Mouse (Mus musculus) forebrain, embryonic 16.5 days (tissue): ENCODE data around the gene Gm36079. TPM values are rescaled to one million over a fixed set of nuclear protein-coding genes. Genes with fewer than 3 reads are reported as not detected.
"Not testable (repeated sequence)": the region's sequence is repeated elsewhere in the genome, so short reads cannot be mapped to it uniquely, and the experiment has no call there.

Experiments
- ATAC-seq: fragments of 200-750 bp; cut with Nextera tagmentation; 2 replicates; pipeline ENCODE4 v1.8.0; 2017; ENCODE audit warnings: mild to moderate bottlenecking, moderate library complexity
- H3K27ac ChIP-seq: fragments of 300-500 bp; sonication (generic); 2 replicates; pipeline ENCODE4 v1.5.1; 2014; ENCODE audit warnings: low read length, control low read depth
- H3K27me3 ChIP-seq: fragments of 300-500 bp; sonication (generic); replicated peaks from 2 replicates; pipeline ENCODE4 v1.6.1; 2014; ENCODE audit warnings: low read length; ENCODE audit not compliant: control insufficient read depth, insufficient read depth
- H3K36me3 ChIP-seq: fragments of 300-500 bp; sonication (generic); 2 replicates; pipeline ENCODE4 v1.6.1; 2014; ENCODE audit not compliant: control insufficient read depth, insufficient read depth
- H3K4me1 ChIP-seq: fragments of 300-500 bp; sonication (generic); replicated peaks from 2 replicates; pipeline ENCODE4 v1.6.1; 2014; ENCODE audit warnings: low read length; ENCODE audit not compliant: control insufficient read depth, insufficient read depth
- H3K4me2 ChIP-seq: fragments of 300-500 bp; sonication (generic); 2 replicates; pipeline ENCODE4 v1.6.1; 2014; ENCODE audit warnings: mild to moderate bottlenecking, low read length, control low read depth
- H3K4me3 ChIP-seq: fragments of 300-500 bp; sonication (generic); replicated peaks from 2 replicates; pipeline ENCODE4 v1.5.1; 2014; ENCODE audit warnings: mild to moderate bottlenecking, low read length, control low read depth
- H3K9ac ChIP-seq: fragments of 300-500 bp; sonication (generic); replicated peaks from 2 replicates; pipeline ENCODE4 v1.6.1; 2014; ENCODE audit warnings: low read depth, low read length, control low read depth
- H3K9me3 ChIP-seq: fragments of 300-500 bp; sonication (generic); 2 replicates; pipeline ENCODE4 v1.6.1; 2016; ENCODE audit warnings: low read length; ENCODE audit not compliant: control insufficient read depth
- WGBS: fragments of 180-500 bp; shearing (Covaris S2); extraction: QIAGEN DNeasy Blood & Tissue Kit; methylation state at CpG from one replicate; pipeline ENCODE4 v1.1.7; 2014; 5-methylcytosine and 5-hydroxymethylcytosine counted together
- polyA plus RNA-seq: library from polyadenylated mRNA; unstranded; fragments of >200 nt; fragmentation: Nextera tagmentation; extraction: Ambion mirVana; gene quantifications from 2 replicates; pipeline ENCODE4 v1.2.1, GENCODE M21; 2015

The Gm36079 gene
- polyA plus RNA-seq, 1 experiment from 2014 or later: not detected

DNA sequence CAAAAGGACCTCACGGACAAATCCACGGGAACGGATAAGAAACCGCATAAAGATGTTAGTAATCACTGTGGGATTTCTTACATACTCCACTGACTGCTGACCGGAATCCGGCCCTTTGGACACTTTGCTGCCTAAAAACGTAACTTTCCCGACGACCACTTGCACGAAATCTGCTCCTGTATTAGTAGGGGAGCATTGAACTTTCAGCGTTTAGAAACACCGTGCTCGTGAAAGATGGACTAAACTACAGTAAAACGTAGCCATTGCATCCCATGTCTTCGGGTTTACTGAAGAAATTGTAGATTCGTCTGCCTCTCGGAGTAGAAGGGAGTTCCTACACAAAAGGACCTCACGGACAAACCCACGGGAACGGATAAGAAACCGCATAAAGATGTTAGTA is 1.8 kb downstream of the Gm36079 start:
- not testable (repeated sequence) for H3K4me2 ChIP-seq, H3K4me1 ChIP-seq, H3K36me3 ChIP-seq, H3K4me3 ChIP-seq, H3K27ac ChIP-seq, H3K9me3 ChIP-seq, H3K9ac ChIP-seq, ATAC-seq
- 1% methylated on average over 19 of the region's 21 CpGs for WGBS
- peaks cover 11% of the 10 kb centered on the region; the same call in 1 of the 2 replicates for H3K27me3 ChIP-seq

GRCm38 (mm10) chr13:120024581-120024980 is 2.2 kb downstream of the Gm36079 start:
- H3K36me3 ChIP-seq, ATAC-seq, H3K9ac ChIP-seq, H3K9me3 ChIP-seq, H3K27ac ChIP-seq, H3K4me1 ChIP-seq, H3K4me2 ChIP-seq, H3K4me3 ChIP-seq: not testable (repeated sequence)
- peaks cover 11% of the 10 kb centered on the region; the same call in 1 of the 2 replicates for H3K27me3 ChIP-seq
- 4% methylated on average over 9 of the region's 9 CpGs for WGBS

- WGBS: no CpG with 5 or more reads among the region's 1 CpGs
- not testable (repeated sequence) for H3K4me2 ChIP-seq, ATAC-seq
Measured at GRCm38 (mm10) chr13:120021477-120021876, 5.3 kb downstream of the Gm36079 start.

DNA sequence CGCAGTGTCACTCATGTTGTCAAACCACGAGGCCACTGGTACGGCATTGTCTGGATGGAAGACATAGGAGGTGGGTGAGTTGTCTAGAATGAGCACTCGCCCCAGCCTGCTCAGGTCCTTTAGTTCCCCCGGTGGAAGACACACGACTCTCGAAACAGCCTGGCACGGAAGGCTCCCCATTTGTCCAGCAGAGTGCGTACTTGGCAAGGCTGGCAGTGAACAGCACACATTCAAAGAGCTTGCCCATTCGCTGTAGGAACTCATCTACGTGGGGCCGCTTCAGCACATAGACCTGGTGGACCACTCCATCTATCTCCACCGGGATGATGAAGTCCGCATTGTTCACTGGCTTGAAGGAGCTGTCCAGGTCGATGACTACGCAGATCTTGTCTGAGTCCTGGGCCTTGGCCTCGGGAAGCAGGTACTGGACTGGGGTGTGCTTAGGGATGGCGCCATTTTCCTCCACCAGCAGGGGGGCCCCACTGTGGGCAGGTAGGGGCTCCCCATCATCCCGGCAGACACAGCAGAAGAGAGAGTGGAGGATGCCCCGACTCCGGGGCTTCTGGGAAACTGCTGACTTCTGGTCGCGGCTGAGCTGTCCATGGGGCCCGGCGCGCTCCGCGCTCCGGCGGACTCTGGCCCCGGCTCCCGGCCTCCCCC is 11.3 kb downstream of the Gm36079 start:
- H3K9me3 ChIP-seq, H3K4me2 ChIP-seq, H3K4me3 ChIP-seq, ATAC-seq, H3K27me3 ChIP-seq, H3K9ac ChIP-seq, H3K36me3 ChIP-seq, H3K27ac ChIP-seq, H3K4me1 ChIP-seq: not testable (repeated sequence)
- WGBS: 1% methylated on average over 6 of the region's 32 CpGs

More at GRCm38 (mm10) chr13:120021477-120021876, 5.3 kb downstream of the Gm36079 start:
- H3K4me1 ChIP-seq, H3K4me3 ChIP-seq, H3K27ac ChIP-seq, H3K9ac ChIP-seq, H3K9me3 ChIP-seq, H3K36me3 ChIP-seq: not testable (repeated sequence)
- H3K27me3 ChIP-seq: peaks cover 11% of the 10 kb centered on the region; the same call in 1 of the 2 replicates

DNA sequence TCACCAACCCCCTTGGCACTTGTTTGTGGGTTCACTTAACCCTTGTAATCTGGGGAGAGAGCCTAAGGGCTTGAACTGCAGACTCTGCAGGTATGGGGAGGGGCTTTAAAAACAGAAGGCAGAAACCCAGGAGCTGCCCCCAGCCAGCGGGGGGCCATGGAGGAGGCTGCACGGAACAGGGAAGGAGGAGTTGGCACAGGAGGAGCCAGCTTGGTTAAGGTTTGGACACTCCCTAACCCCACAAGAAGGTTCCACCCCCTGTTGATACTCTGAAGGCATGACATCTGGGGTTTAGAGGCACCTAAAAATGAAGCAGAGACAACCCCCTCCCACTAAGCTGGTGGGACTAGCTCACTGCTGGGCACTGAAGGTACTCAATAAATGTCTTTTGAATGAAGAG is 12.8 kb downstream of the Gm36079 start:
- ATAC-seq, H3K36me3 ChIP-seq, H3K4me2 ChIP-seq, H3K9me3 ChIP-seq, H3K4me3 ChIP-seq, H3K27ac ChIP-seq, H3K27me3 ChIP-seq, H3K4me1 ChIP-seq, H3K9ac ChIP-seq: not testable (repeated sequence)
- WGBS: no CpG with 5 or more reads among the region's 2 CpGs

DNA sequence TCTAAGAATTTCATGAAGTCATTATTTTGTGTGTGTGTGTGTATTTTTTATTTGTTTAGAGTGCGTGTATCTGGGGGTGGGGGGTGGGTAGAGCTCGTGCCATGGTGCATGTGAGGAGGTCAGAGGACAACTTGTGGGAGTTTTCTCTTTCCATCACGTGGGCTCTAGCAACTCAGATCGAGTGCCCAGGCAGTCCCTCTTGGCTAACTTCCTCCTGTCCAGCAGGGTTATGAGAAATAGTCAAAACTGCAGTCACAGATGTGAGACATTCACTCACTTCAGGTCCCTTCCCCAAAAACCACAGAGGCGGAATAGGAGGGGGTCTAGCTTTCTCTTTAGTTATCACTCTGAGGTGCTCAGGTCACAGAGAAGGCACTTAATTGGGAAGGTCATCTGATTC is 13.3 kb downstream of the Gm36079 start:
- not testable (repeated sequence) for H3K36me3 ChIP-seq, H3K9me3 ChIP-seq, H3K27ac ChIP-seq, ATAC-seq, H3K27me3 ChIP-seq, H3K4me3 ChIP-seq, H3K4me2 ChIP-seq, H3K9ac ChIP-seq, H3K4me1 ChIP-seq
- WGBS: no CpG with 5 or more reads among the region's 5 CpGs

- not testable (repeated sequence) for H3K27me3 ChIP-seq, ATAC-seq, H3K4me2 ChIP-seq
Measured at GRCm38 (mm10) chr13:120010068-120010467, 16.7 kb downstream of the Gm36079 start.

GRCm38 (mm10) chr13:119999215-119999614 is 27.6 kb downstream of the Gm36079 start:
- not testable (repeated sequence) for H3K4me1 ChIP-seq, H3K27me3 ChIP-seq, H3K9ac ChIP-seq, H3K9me3 ChIP-seq, H3K4me2 ChIP-seq, H3K27ac ChIP-seq, H3K4me3 ChIP-seq, H3K36me3 ChIP-seq, ATAC-seq
- no CpG with 5 or more reads among the region's 4 CpGs for WGBS

More at GRCm38 (mm10) chr13:120010068-120010467, 16.7 kb downstream of the Gm36079 start:
- not testable (repeated sequence) for H3K27ac ChIP-seq, H3K4me1 ChIP-seq, H3K9ac ChIP-seq, H3K9me3 ChIP-seq, H3K4me3 ChIP-seq, H3K36me3 ChIP-seq

GRCm38 (mm10) chr13:119998442-119999086 is 28.2 kb downstream of the Gm36079 start:
- no CpG with 5 or more reads among the region's 22 CpGs for WGBS
- peak; percentile 69 for ATAC-seq

More at GRCm38 (mm10) chr13:119998442-119999086, 28.2 kb downstream of the Gm36079 start:
- H3K4me2 ChIP-seq, H3K4me1 ChIP-seq, H3K36me3 ChIP-seq, H3K4me3 ChIP-seq, H3K9ac ChIP-seq, H3K27ac ChIP-seq, H3K27me3 ChIP-seq, H3K9me3 ChIP-seq: not testable (repeated sequence)
